Mouse (Mus musculus) embryonic fibroblast, embryonic 13.5 days (primary cell): Measurements from ENCODE around the gene Agap1.

Experiments used
- CTCF ChIP-seq: IDR thresholded peaks from 2 replicates; pipeline ENCODE4 v1.5.1; 2011; ENCODE audit warnings: mild to moderate bottlenecking, control low read depth, low read length, moderate library complexity, borderline replicate concordance; ENCODE audit not compliant: insufficient read depth
- POLR2A ChIP-seq: IDR thresholded peaks from 2 replicates; pipeline ENCODE4 v1.6.1; 2011; ENCODE audit warnings: low read depth, mild to moderate bottlenecking, control low read depth, low read length, moderate library complexity

DNA sequence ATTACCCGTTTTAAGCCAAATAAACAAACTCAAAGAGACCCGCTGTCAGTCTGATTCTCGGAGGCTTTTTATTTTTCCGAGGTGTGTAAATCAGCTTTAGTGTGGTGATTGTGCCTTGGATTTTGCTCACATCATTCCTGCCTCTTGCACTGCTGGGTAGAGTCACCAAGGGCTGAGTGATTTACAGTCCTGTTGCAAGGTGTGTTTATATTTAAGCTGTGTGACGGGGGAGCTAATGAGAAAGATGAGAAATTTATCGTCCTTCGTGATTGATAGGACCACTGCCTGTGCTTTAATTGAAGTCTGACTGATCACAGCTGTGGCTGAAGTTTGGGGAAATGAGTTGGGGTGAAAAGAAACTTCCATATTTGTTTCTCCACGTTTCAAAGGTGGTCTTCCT is 192.9 kb downstream of the Agap1 start:
- TF ChIP-seq POLR2A (no peak), CTCF (no peak)
